Mouse (Mus musculus): ENCODE measurements around the gene Trpm1.

DNA sequence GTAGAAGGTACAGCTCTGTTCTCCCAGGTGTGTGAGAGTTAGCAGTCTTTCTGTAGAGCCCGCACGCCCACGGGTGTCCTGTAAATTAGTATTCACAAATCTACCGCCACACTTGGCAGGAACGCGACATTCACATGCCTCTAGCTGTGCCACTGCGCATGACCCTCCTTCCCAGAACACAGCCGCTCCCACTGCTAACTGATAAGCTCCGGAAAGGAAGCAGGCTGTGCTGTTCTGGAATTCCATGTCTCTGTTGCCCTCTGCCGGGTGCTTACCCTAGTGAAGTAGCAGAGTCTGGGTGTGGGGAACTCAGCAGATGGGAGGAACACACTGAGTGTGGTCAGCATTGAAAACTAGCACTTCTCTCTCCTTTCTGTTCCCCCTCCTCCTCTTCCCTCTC lies 2.1 kb downstream of the Trpm1 start:
- TF ChIP-seq UBTF (IDR thresholded peaks at IDR 0.05; ENCODE audit: low read depth, low read length) (no peak), POLR2A (IDR thresholded peaks at IDR 0.05; ENCODE audit: low read depth, low read length) (no peak), SIN3A (IDR thresholded peaks at IDR 0.05; ENCODE audit: low read length) (no peak), MYC (IDR thresholded peaks at IDR 0.05; ENCODE audit: low read depth, low read length) (no peak)

All from CH12.LX (cell line).